Mouse (Mus musculus) testis, adult 2 months (tissue): ENCODE results near the gene Exoc2.

Source experiments
- CTCF ChIP-seq: fragments of 200-500 bp; IDR thresholded peaks from 2 replicates; pipeline ENCODE4 v1.5.1; 2012; ENCODE audit warnings: low read depth, mild to moderate bottlenecking, inconsistent platforms, low read length, moderate library complexity; ENCODE audit not compliant: control insufficient read depth, insufficient read depth, insufficient replicate concordance
- POLR2A ChIP-seq: fragments of 200-500 bp; IDR thresholded peaks from 2 replicates; pipeline ENCODE4 v1.6.1; 2012; ENCODE audit warnings: low read depth, mild to moderate bottlenecking, inconsistent platforms, low read length, moderate library complexity; ENCODE audit not compliant: control insufficient read depth

GRCm38 (mm10) chr13:30817436-30817835, 156.5 kb downstream of the Exoc2 start:
- no peak for TF ChIP-seq CTCF
- TF ChIP-seq POLR2A, result no peak
